Mouse (Mus musculus) forebrain, embryonic 13.5 days (tissue): Measurements from ENCODE around the gene Lrrc40. TPM values are rescaled to one million over a fixed set of nuclear protein-coding genes. Genes with fewer than 3 reads are reported as not detected.
"Not testable (repeated sequence)": the region's sequence is repeated elsewhere in the genome, so short reads cannot be mapped to it uniquely, and the experiment has no call there.

ENCODE experiments used
- ATAC-seq: fragments of 200-750 bp; cut with Nextera tagmentation; 2 replicates; pipeline ENCODE4 v1.8.0; 2017
- H3K27ac ChIP-seq: fragments of 300-500 bp; sonication (generic); 2 replicates; pipeline ENCODE4 v1.5.1; 2015; ENCODE audit warnings: inconsistent platforms, mild to moderate bottlenecking, moderate library complexity
- H3K27me3 ChIP-seq: fragments of 300-500 bp; sonication (generic); 2 replicates; pipeline ENCODE4 v1.6.1; 2015; ENCODE audit warnings: mild to moderate bottlenecking, inconsistent platforms
- H3K36me3 ChIP-seq: fragments of 300-500 bp; sonication (generic); 2 replicates; pipeline ENCODE4 v1.6.1; 2015; ENCODE audit warnings: mild to moderate bottlenecking, inconsistent platforms; ENCODE audit not compliant: poor library complexity, severe bottlenecking
- H3K4me1 ChIP-seq: fragments of 300-500 bp; sonication (generic); 2 replicates; pipeline ENCODE4 v1.6.1; 2015; ENCODE audit warnings: inconsistent platforms
- H3K4me2 ChIP-seq: fragments of 300-500 bp; sonication (generic); 2 replicates; pipeline ENCODE4 v1.6.1; 2015; ENCODE audit warnings: inconsistent platforms, mild to moderate bottlenecking, moderate library complexity
- H3K4me3 ChIP-seq: fragments of 300-500 bp; sonication (generic); 2 replicates; pipeline ENCODE4 v1.5.1; 2015; ENCODE audit warnings: mild to moderate bottlenecking, inconsistent platforms
- H3K9ac ChIP-seq: fragments of 300-500 bp; sonication (generic); 2 replicates; pipeline ENCODE4 v1.6.1; 2015; ENCODE audit warnings: mild to moderate bottlenecking, inconsistent platforms
- H3K9me3 ChIP-seq: fragments of 300-500 bp; sonication (generic); replicated peaks from 2 replicates; pipeline ENCODE4 v1.6.1; 2016; ENCODE audit warnings: inconsistent platforms
- WGBS: fragments of 180-500 bp; shearing (Covaris S2); methylation state at CpG from one replicate; pipeline ENCODE4 v1.1.7; 2015; 5-methylcytosine and 5-hydroxymethylcytosine counted together
- polyA plus RNA-seq: library from polyadenylated mRNA; unstranded; fragments of >200 nt; fragmentation: Nextera tagmentation; extraction: Ambion mirVana; gene quantifications from 2 replicates; pipeline ENCODE4 v1.2.1, GENCODE M21; 2015

Lrrc40 gene
- polyA plus RNA-seq, 1 experiment from 2014 or later: 65.8 TPM

- not testable (repeated sequence) for H3K27ac ChIP-seq, H3K4me1 ChIP-seq, H3K4me3 ChIP-seq, H3K4me2 ChIP-seq, H3K9ac ChIP-seq, ATAC-seq, H3K27me3 ChIP-seq, H3K36me3 ChIP-seq, H3K9me3 ChIP-seq
- 88% methylated on average over 1 of the region's 1 CpGs for WGBS
Measured at GRCm38 (mm10) chr3:158102530-158102929, 66.1 kb downstream of the Lrrc40 start.

- Histone ChIP-seq H3K4me2 (no peak overlapping the region), H3K36me3 (no peaks in the 10 kb centered on the region), H3K4me3 (no peak overlapping the region), H3K9me3 (no peaks in the 10 kb centered on the region), H3K9ac (no peak overlapping the region), H3K27me3 (no peaks in the 10 kb centered on the region), H3K27ac (no peak overlapping the region), H3K4me1 (no peaks in the 10 kb centered on the region)
- ATAC-seq: no peak
- 85% methylated on average over 2 of the region's 2 CpGs for WGBS
Measured at GRCm38 (mm10) chr3:158103467-158103866, 67.0 kb downstream of the Lrrc40 start.

GRCm38 (mm10) chr3:158105260-158105659 is 68.8 kb downstream of the Lrrc40 start:
- no peak for ATAC-seq
- Histone ChIP-seq H3K4me2 (no peak overlapping the region), H3K27ac (no peak overlapping the region), H3K36me3 (no peaks in the 10 kb centered on the region), H3K27me3 (no peaks in the 10 kb centered on the region), H3K9ac (no peak overlapping the region), H3K4me3 (no peak overlapping the region), H3K9me3 (no peaks in the 10 kb centered on the region), H3K4me1 (no peaks in the 10 kb centered on the region)
- WGBS: 88% methylated on average over 1 of the region's 1 CpGs

Other genes starting within 250 kb of the Lrrc40 start
- 7.3 and 8.8 TPM in 2 replicates for gene Cth, start 111.6 kb upstream of the Lrrc40 start, polyA plus RNA-seq
- 21.3 and 22.5 TPM in 2 replicates for gene Ankrd13c, start 89.4 kb upstream of the Lrrc40 start, polyA plus RNA-seq
- gene Srsf11, start within 50 bp of the Lrrc40 start, polyA plus RNA-seq: 333 and 352 TPM in 2 replicates